Mouse (Mus musculus) ES-CJ7 (cell line): ENCODE results near the gene Spta1.

Experiments used
- DNase-seq: peaks from one replicate; pipeline ENCODE4 v3.0.0; 2011; ENCODE audit warnings: low read depth, low spot score

Gene Spta1

GRCm38 (mm10) chr1:174251961-174252360, 79.4 kb downstream of the Spta1 start, which contains the start of gene Olfr419:
Gene Olfr419 (minus strand): TSS chr1:174252061.
- no peak for DNase-seq

- DNase-seq, result no peak
Measured at GRCm38 (mm10) chr1:174267816-174268215, 95.2 kb downstream of the Spta1 start.

DNA sequence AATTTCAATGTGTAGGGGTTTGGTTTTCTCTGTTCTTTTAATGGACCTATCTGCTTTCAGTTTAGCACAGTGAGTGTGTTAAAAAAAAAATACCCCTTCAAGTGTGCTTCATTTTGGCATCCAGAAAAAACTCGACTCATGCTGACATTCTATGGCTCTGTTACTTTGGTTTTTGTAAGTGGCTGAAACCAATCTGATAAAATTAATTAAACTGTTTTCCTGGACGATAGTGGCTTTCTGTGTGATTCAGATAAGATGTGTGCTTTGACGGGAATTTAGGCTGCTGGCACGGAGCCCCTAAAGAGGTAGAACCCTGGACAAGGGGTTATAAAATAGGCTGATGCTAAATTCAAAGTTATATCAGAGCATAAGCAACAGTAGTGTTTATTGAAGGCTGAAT, 96.6 kb downstream of the Spta1 start:
- no peak for DNase-seq

DNA sequence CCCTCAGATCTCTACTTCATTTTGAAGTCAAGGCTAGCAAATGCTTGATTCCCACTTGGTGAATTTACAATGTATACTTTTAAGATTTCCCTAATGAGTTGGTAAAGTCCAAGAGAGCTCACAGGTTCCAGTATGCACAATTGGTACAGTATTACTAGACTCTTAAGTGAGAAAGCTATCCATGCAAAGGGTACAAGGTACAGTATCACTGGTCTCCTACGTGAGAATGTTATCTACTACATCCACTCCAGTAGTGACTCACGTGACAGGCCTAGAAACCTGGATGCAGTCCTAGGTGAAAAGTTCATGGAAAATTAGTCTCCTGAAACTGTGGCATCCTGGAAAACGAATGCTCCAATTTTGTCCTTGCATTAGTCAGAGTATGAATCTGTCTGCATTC, 98.1 kb downstream of the Spta1 start:
- no peak for DNase-seq
